Mouse (Mus musculus): ENCODE measurements at regions not wholly inside any gene's neighbourhood (a gene's known extent, or its start where the extent isn't known, plus 50 kb on each side); places are given as distances from the start of the nearest gene placed in this dataset.

GRCm38 (mm10) chr5:126079281-126079838, 547.8 kb downstream of the Tmem132b start:
- TF ChIP-seq CTCF (IDR thresholded peaks at IDR 0.05; ENCODE audit: low read depth, low read length), result no peak
- no peak for TF ChIP-seq POLR2A (IDR thresholded peaks at IDR 0.05; ENCODE audit: insufficient read depth, low read length)
- TF ChIP-seq EP300 (IDR thresholded peaks at IDR 0.05; ENCODE audit: insufficient read depth, low read depth, low read length), result no peak

Measured in ES-Bruce4 (cell line).